Mouse (Mus musculus) liver, embryonic 14.5 days (tissue): Measurements from ENCODE around the gene Gm17651. TPM values are rescaled to one million over a fixed set of nuclear protein-coding genes. Genes with fewer than 3 reads are reported as not detected.

ENCODE experiments used
- ATAC-seq: fragments of 200-750 bp; cut with Nextera tagmentation; 2 replicates; pipeline ENCODE4 v1.8.0; 2017; ENCODE audit warnings: moderate number of reproducible peaks, mild to moderate bottlenecking, moderate library complexity; ENCODE audit not compliant: insufficient read depth
- DNase-seq, 3 experiments: peaks; one replicate each; pipeline ENCODE4 v3.0.0-alpha.2; 2012 to 2013; ENCODE audit warnings: low read depth in 3 of 3, low spot score in 3 of 3
- H3K27ac ChIP-seq: fragments of 300-500 bp; sonication (generic); 2 replicates; pipeline ENCODE4 v1.5.1; 2014; ENCODE audit warnings: moderate library complexity, mild to moderate bottlenecking, control low read depth, inconsistent platforms
- H3K27me3 ChIP-seq: fragments of 300-500 bp; sonication (generic); 2 replicates; pipeline ENCODE4 v1.6.1; 2014; ENCODE audit warnings: mild to moderate bottlenecking, low read length, moderate library complexity; ENCODE audit not compliant: control insufficient read depth, insufficient read depth
- H3K36me3 ChIP-seq: fragments of 300-500 bp; sonication (generic); replicated peaks from 2 replicates; pipeline ENCODE4 v1.6.1; 2014; ENCODE audit warnings: low read depth; ENCODE audit not compliant: control insufficient read depth, insufficient read depth
- H3K4me1 ChIP-seq, 2 experiments: fragments of 200-500 bp in 1 of 2; fragments of 300-500 bp in 1 of 2; sonication (generic) in 1 of 2; replicated peaks; 2 replicates each; pipeline ENCODE4 v1.6.1; 2012 to 2014; ENCODE audit warnings: antibody characterized with exemption in 1 of 2, inconsistent platforms in 1 of 2, low read length in 1 of 2; ENCODE audit not compliant: control insufficient read depth in 2 of 2, insufficient read depth in 2 of 2
- H3K4me2 ChIP-seq: fragments of 300-500 bp; sonication (generic); 2 replicates; pipeline ENCODE4 v1.6.1; 2014; ENCODE audit warnings: low read depth, mild to moderate bottlenecking, control low read depth, moderate library complexity
- H3K4me3 ChIP-seq, 2 experiments: fragments of 200-500 bp in 1 of 2; fragments of 300-500 bp in 1 of 2; sonication (generic) in 1 of 2; 2 replicates each; pipeline ENCODE4 v1.5.1; 2012 to 2014; ENCODE audit warnings: low read depth in 2 of 2, low read length in 2 of 2, mild to moderate bottlenecking in 2 of 2, control low read depth in 1 of 2, inconsistent platforms in 1 of 2, moderate library complexity in 1 of 2; ENCODE audit not compliant: insufficient read depth in 1 of 2
- H3K9ac ChIP-seq: fragments of 300-500 bp; sonication (generic); replicated peaks from 2 replicates; pipeline ENCODE4 v1.6.1; 2014; ENCODE audit warnings: mild to moderate bottlenecking, control low read depth, moderate library complexity
- H3K9me3 ChIP-seq: fragments of 300-500 bp; sonication (generic); 2 replicates; pipeline ENCODE4 v1.6.1; 2016; ENCODE audit warnings: low read length, mixed read lengths; ENCODE audit not compliant: control insufficient read depth
- CTCF ChIP-seq: IDR thresholded peaks from 2 replicates; pipeline ENCODE4 v1.5.1; 2016; ENCODE audit warnings: antibody characterized with exemption, low read depth, control low read depth
- EP300 ChIP-seq: IDR thresholded peaks from 2 replicates; pipeline ENCODE4 v1.6.1; 2016; ENCODE audit warnings: antibody characterized with exemption, low read depth
- WGBS: fragments of 180-500 bp; shearing (Covaris S2); extraction: QIAGEN DNeasy Blood & Tissue Kit; methylation state at CpG from one replicate; pipeline ENCODE4 v1.1.7; 2014; ENCODE audit not compliant: insufficient replicate concordance; 5-methylcytosine and 5-hydroxymethylcytosine counted together
- polyA plus RNA-seq, 2 experiments: library from polyadenylated mRNA; depleted of rRNA in 1 of 2; stranded (reverse) in 1 of 2; unstranded in 1 of 2; fragments of >200 nt; fragmentation: Nextera tagmentation in 1 of 2; extraction: Ambion mirVana in 1 of 2; gene quantifications; 2 replicates each; pipeline versions ENCODE4 v1.2.1 to v1.2.3; 2012 to 2014

Gm17651 gene
- polyA plus RNA-seq, 2 experiments: not detected

DNA sequence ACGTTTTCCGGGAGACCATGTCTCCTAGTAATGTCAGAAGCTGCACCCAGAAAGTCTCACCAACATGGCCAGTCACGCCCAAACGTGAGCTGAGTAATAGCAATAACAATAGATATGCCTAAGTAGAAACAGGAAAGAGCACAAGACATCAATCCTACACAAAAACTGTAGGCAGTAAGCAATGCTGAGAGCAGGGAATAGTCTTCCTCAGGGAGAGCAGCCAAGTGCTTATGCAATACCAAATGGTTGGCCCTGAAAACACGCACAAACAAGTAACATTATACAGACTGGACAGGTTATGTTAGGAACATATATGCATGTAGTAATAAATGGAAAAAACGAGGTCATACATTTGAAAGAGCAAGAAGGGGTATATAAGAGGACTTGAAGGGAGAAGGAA lies 25.0 kb downstream of the Gm17651 start:
- no peaks in the 10 kb centered on the region for H3K4me1 ChIP-seq
- H3K4me3 ChIP-seq: no peak overlapping the region
- no peaks in the 10 kb centered on the region for H3K27me3 ChIP-seq
- no peak overlapping the region for H3K27ac ChIP-seq
- DNase-seq: no peak
- 52% methylated on average over 6 of the region's 6 CpGs for WGBS
- no peaks in the 10 kb centered on the region for H3K9me3 ChIP-seq
- no peak overlapping the region for H3K4me2 ChIP-seq
- no peak overlapping the region for H3K9ac ChIP-seq
- H3K36me3 ChIP-seq: no peaks in the 10 kb centered on the region
- ATAC-seq: no peak
- TF ChIP-seq CTCF (no peak), EP300 (no peak)

DNA sequence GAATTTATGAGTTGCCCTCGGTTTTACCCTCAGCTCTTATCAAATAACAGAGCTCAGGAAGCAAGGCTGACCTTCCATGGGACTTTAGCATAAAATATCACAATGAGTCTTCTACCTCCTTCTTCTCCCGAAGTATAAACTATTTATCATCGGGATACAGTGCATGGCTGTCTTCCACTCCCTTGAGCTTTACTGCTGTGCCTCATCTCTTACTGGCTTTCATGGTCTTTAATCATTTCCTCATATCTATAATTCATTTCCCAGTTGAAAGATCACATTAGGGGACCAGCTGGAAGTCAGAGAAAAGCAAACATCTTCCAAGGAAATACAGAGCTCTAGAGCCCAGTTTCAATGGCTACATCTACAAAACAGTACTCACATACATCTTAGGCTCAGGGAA lies 25.5 kb downstream of the Gm17651 start:
- Histone ChIP-seq H3K9ac (no peak overlapping the region), H3K4me1 (no peaks in the 10 kb centered on the region), H3K4me2 (no peak overlapping the region), H3K9me3 (no peaks in the 10 kb centered on the region), H3K27ac (no peak overlapping the region), H3K36me3 (no peaks in the 10 kb centered on the region), H3K4me3 (no peak overlapping the region), H3K27me3 (no peaks in the 10 kb centered on the region)
- ATAC-seq: no peak
- DNase-seq: no peak
- 49% methylated on average over 3 of the region's 3 CpGs for WGBS
- no peak for TF ChIP-seq EP300

DNA sequence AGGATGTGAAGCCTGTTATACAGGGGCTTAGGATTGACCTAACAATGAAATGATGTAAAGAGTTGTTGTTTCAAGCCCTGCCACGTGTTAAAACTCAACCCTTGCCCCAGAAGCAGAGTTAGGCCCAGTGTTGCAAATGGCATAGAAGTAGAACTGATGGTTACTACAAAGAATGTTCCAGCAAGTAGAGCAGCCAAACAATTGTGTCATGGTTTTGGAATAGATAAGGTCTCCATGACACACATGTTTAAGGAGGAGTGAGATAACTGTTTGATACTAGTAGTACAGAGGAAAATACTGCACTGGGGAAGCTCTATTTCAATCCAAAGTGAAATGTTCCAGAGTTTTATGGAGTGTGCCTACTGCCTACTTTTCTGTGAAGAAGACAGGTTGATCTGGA lies 26.0 kb downstream of the Gm17651 start:
- 44% methylated on average over 1 of the region's 1 CpGs for WGBS
- Histone ChIP-seq H3K9ac (no peak overlapping the region), H3K27me3 (no peaks in the 10 kb centered on the region), H3K4me1 (no peaks in the 10 kb centered on the region), H3K36me3 (no peaks in the 10 kb centered on the region), H3K27ac (no peak overlapping the region), H3K4me2 (no peak overlapping the region), H3K4me3 (no peak overlapping the region), H3K9me3 (no peaks in the 10 kb centered on the region)
- no peak for DNase-seq
- TF ChIP-seq EP300 (no peak), CTCF (no peak)
- ATAC-seq: no peak

DNA sequence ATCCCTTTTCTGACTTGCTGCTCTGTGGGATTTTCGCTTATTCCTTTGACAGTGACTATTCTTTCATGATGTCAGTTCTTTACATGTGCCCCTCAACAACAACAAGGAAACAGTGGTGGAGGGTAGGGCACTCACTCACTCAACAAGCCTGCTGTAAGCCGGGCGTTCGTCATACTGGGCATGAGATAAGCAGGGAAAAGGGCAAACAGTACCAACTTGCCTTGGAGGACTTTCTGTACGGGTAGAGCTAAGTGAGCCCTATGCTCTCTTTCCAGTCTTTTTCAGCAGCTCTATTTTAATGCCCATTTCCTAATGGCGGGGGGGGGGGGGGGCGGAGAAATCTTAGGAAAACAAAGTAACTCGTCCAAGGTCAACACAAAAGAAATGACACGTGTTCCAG lies 32.5 kb downstream of the Gm17651 start:
- no peaks in the 10 kb centered on the region for H3K4me1 ChIP-seq
- no peak overlapping the region for H3K4me3 ChIP-seq
- H3K27ac ChIP-seq: no peak overlapping the region
- no peaks in the 10 kb centered on the region for H3K36me3 ChIP-seq
- TF ChIP-seq CTCF (no peak), EP300 (no peak)
- H3K9me3 ChIP-seq: no peaks in the 10 kb centered on the region
- H3K4me2 ChIP-seq: no peak overlapping the region
- no peak for DNase-seq
- ATAC-seq: no peak
- 59% methylated on average over 9 of the region's 9 CpGs for WGBS
- no peak overlapping the region for H3K9ac ChIP-seq
- no peaks in the 10 kb centered on the region for H3K27me3 ChIP-seq

DNA sequence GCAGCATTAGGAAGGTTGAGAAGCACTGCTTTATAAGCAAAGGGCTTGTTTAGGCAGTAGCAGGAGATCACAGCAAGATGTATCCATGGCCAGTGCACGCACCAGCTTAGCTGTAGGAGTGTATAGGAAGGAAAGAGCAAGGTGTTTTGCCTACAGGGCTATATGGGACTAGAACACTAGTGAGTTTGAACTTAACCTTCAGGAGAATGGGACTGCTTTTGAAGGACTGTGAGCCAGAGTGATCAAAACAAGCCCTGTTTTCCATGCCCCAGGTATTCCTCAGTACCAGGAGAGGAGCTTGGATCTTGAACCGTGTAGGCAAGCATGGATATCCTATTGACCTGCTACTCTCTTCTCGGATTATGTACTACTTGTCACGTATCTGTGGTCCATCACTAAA lies 33.1 kb downstream of the Gm17651 start:
- H3K4me2 ChIP-seq: no peak overlapping the region
- ATAC-seq (no peak), DNase-seq (no peak)
- no peak overlapping the region for H3K9ac ChIP-seq
- no peak overlapping the region for H3K27ac ChIP-seq
- no peak overlapping the region for H3K4me3 ChIP-seq
- no peaks in the 10 kb centered on the region for H3K9me3 ChIP-seq
- H3K27me3 ChIP-seq: no peaks in the 10 kb centered on the region
- TF ChIP-seq CTCF: no peak
- TF ChIP-seq EP300: no peak
- WGBS: 70% methylated on average over 4 of the region's 4 CpGs
- no peaks in the 10 kb centered on the region for H3K4me1 ChIP-seq
- H3K36me3 ChIP-seq: no peaks in the 10 kb centered on the region

DNA sequence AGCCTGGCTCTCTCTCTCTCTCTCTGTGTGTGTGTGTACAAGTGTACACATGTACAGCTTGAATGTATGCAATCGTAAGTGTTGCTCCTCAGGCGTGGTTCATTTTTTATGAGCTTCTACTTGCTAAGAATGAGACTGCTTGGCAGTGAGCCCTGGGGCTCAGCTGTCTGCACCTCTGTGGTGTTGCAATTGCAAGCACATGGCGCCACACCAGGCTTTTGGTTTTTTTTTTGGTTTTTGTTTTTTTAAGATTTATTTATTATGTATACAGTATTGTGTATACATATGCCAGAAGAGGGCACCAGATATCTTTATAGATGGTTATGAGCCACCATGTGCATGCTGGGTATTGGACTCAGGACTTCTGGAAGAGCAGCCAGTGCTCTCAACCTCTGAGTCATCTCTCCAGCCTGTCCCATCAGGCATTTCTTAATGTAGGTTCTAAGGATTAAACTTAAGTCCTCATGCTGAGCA lies 40.2 kb downstream of the Gm17651 start:
- no peak for ATAC-seq
- no peak overlapping the region for H3K9ac ChIP-seq
- H3K36me3 ChIP-seq: no peaks in the 10 kb centered on the region
- TF ChIP-seq CTCF: 0 out of 2 replicates have a peak, but pooled peaks have one; percentile 4
- TF ChIP-seq EP300: no peak
- DNase-seq: no peak
- H3K9me3 ChIP-seq: no peaks in the 10 kb centered on the region
- WGBS: 66% methylated on average over 3 of the region's 3 CpGs
- H3K27ac ChIP-seq: no peak overlapping the region
- no peak overlapping the region for H3K4me3 ChIP-seq
- no peak overlapping the region for H3K4me2 ChIP-seq
- no peaks in the 10 kb centered on the region for H3K27me3 ChIP-seq
- peaks cover 0 to 4% of the 10 kb centered on the region in 2 experiments; a peak in 1 of 4 replicates for H3K4me1 ChIP-seq
